Mouse (Mus musculus) layer of hippocampus, adult 2 months (tissue): Measurements from ENCODE around the gene Otop3. TPM values are rescaled to one million over a fixed set of nuclear protein-coding genes. Genes with fewer than 3 reads are reported as not detected.

Experiments used
- DNase-seq, 2 experiments: peaks; one replicate each; pipeline ENCODE4 v3.0.0; 2022; ENCODE audit warnings: low spot score in 2 of 2
- H3K27ac ChIP-seq: fragments of 200-600 bp; 2 replicates; pipeline ENCODE4 v1.8.1; 2022
- H3K4me3 ChIP-seq: fragments of 200-600 bp; 2 replicates; pipeline ENCODE4 v1.8.1; 2022; ENCODE audit warnings: mild to moderate bottlenecking
- CTCF ChIP-seq: fragments of 200-600 bp; conservative IDR thresholded peaks from 2 replicates; pipeline ENCODE4 v1.8.1; 2022; ENCODE audit warnings: antibody characterized with exemption, mild to moderate bottlenecking, moderate library complexity
- total RNA-seq, 2 experiments: library from RNA; stranded (reverse); gene quantifications; 2 replicates each; pipeline ENCODE4 v1.2.3; 2021

The Otop3 gene
- total RNA-seq, 2 experiments from 2014 or later, result 0.20 TPM; not detected in 1

DNA sequence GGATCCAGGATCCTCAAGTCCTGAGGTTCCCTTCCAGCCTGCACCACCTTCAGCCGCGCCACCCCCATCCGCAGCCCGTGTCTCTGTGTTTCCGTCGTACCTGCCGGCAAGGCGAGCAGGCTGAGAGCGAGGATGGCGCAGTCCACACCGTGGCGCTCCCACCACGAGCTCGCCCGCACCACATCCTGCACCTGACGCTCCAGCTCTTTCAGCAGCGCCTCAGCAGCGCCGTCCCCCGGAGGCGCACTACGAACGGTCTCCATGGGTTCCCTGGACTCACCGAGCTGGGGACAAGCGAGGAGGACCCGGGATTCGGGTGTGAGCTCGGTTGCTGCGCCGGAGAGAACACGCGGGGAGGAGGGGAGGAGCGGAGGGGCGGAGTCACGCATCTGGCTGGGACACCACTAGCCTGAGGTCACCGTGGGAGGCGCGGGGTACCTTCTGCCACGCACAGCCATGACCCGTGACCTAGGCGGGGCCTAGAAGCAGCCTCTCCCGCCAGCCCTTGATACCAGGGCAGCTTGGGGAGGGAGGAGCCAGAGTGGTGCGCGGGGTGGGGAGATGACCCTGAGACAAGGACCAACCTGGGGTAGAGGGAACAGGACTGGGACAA lies 37.2 kb upstream of the Otop3 start, which contains the start of gene Fads6:
TSS of gene Fads6 (minus strand) at position 450 of the 613 bp plus-strand sequence.
- DNase-seq, result peak; percentile 66 to 72
- Histone ChIP-seq H3K27ac (peak within 1 kb of the TSS; percentile 75), H3K4me3 (peak within 1 kb of the TSS; percentile 70)
- TF ChIP-seq CTCF, result peak; percentile 67

- no peak overlapping the region for H3K4me3 ChIP-seq
- TF ChIP-seq CTCF, result no peak
- H3K27ac ChIP-seq, result peak overlapping the region; percentile 75; the same call in 1 of the 2 replicates
- no peak for DNase-seq
Measured at GRCm38 (mm10) chr11:115298160-115298559, 36.4 kb upstream of the Otop3 start.

GRCm38 (mm10) chr11:115300745-115301144 lies 33.8 kb upstream of the Otop3 start:
- TF ChIP-seq CTCF, result no peak
- H3K27ac ChIP-seq, result no peak overlapping the region
- no peak overlapping the region for H3K4me3 ChIP-seq
- no peak for DNase-seq

DNA sequence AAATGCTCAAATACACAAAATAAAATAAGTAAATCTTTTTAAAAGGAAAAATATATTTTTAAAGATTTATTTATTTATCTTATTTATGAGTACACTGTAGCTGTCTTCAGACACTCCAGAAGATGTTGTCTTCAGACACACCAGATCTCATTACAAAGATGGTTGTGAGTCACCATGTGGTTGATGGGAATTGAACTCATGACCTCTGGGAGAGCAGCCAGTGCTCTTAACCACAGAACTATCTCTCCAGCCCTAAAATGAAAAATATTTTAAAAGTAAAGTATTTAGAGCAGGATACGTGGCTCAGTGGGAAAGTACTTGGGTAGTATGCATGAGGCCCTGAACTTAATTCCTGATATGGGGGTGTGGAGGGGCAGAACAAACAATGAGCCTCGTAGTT lies 33.2 kb upstream of the Otop3 start:
- Histone ChIP-seq H3K27ac (no peak overlapping the region), H3K4me3 (no peak overlapping the region)
- TF ChIP-seq CTCF, result no peak
- no peak for DNase-seq

DNA sequence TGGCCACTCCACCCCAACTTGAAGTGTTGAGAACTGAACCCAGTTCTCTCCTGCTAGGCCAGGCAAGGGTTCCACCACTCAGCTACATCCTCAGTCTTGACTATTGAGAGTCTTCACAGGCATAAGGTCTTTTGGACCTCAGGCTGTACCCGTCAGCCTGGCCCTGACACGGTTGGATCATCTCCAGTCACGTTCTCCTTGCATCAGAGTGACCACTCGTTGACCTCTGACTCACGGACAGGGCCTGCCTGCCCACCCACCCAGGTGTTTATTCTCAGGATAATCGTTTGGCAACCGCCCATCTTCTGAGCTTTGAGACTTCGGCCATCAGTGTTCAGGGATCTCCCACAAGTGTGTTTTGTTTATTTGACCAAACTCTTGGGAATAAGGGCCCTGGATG lies 31.4 kb upstream of the Otop3 start:
- TF ChIP-seq CTCF, result no peak
- no peak for DNase-seq
- Histone ChIP-seq H3K27ac (no peak overlapping the region), H3K4me3 (no peak overlapping the region)

DNA sequence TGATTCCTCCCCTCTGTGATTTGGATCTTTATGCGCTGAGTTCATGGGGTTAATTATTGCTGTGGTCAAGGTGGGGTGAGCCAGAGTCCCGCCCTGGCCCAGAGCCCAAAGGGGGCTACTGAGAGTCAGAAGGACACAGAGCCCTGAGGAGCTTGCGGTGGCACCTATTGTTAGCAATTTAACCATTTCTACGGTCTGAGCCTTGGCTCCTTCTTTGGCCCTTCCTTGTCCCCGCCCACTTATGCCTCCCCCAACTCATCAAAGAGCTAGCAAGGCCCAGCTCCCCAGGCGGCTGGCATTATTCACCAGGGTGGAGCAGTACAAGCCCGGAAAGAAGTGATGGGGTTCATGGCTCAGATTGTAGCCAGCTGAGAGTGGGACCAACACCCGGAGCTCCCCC lies 27.7 kb upstream of the Otop3 start, which contains the start of gene Otop2:
TSS of gene Otop2 (plus strand) at position 301 of the 400 bp plus-strand sequence.
- Histone ChIP-seq H3K4me3 (no peak within 1 kb of the TSS), H3K27ac (no peak within 1 kb of the TSS)
- DNase-seq, result no peak
- no peak for TF ChIP-seq CTCF

- H3K27ac ChIP-seq, result no peak overlapping the region
- no peak for DNase-seq
- no peak overlapping the region for H3K4me3 ChIP-seq
- TF ChIP-seq CTCF, result no peak
Measured at GRCm38 (mm10) chr11:115308781-115309180, 25.8 kb upstream of the Otop3 start.

DNA sequence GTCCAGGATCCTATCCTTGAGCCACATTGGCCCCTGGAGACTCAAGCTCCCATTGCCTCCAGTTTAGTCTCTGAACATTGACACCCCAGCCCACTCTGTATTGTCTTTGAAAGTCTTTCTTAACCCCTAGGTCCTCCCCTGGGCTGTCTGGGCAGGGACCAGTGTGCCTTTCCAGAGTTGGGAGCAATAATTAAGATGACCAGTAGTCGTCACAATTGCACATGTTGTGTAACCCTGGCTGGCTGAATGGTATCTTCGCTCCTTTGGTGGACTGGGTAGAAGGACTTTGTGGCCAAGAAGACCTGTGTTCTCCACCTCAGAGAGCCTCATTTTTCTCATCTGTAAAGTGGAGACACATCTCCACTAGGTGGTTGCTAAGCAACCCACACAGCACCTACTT lies 20.3 kb upstream of the Otop3 start:
- Histone ChIP-seq H3K27ac (no peak overlapping the region), H3K4me3 (no peak overlapping the region)
- no peak for DNase-seq
- peak; percentile 59 for TF ChIP-seq CTCF

DNA sequence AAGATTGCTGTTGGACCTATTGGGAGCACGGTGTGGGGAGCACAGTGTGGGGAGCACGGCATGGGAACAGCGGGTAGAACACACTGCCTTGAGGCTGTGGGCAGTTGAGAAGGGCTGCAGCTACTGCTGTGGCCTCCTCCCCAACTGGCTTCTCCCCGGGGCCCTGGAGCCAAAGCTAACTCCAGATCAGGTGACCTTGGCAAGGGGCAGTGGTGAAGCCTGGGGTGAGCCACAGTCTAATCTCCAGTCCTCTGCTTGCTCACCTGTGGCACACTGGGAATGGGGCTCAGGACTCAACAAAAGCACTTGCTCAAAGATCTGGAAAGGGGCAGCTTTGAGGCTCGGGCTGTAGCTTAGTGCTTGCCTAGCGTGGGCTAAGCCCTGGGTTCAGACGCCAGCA lies 17.3 kb upstream of the Otop3 start:
- no peak for TF ChIP-seq CTCF
- no peak overlapping the region for H3K4me3 ChIP-seq
- H3K27ac ChIP-seq, result no peak overlapping the region
- no peak for DNase-seq

GRCm38 (mm10) chr11:115318245-115319027 lies 16.1 kb upstream of the Otop3 start:
- DNase-seq, result no peak
- no peak overlapping the region for H3K27ac ChIP-seq
- no peak overlapping the region for H3K4me3 ChIP-seq
- no peak for TF ChIP-seq CTCF

DNA sequence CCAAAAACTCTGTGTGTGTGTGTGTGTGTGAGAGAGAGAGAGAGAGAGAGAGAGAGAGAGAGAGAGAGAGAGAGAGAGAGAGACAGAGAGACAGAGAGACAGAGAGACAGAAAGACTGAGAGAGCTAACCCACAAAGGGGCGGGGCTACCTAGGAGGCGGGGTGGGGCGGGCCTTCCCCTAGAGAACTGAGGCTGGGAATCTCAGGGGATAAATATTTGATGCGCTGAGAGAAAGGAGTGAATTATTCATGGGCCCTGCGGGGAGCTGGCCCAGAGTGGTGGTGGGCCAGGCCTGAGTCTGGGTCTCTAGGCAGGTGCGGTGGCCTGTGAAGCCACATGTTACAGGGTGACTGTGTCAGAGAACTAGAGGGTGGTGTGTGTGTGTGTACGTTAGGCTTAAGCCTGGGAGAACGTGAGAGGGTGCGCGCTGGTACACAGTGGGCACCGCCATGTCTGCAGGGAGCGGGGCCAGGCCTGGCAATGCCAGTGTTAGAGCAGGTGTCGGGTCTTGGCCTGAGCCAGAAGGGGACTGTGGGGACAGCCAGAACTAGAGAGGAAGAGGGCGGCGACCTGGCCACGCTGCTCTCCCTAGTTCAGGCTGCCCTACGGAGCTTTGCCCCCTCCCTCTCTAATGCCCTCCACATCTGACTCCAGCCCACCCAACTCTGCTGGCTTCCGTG lies 14.7 kb upstream of the Otop3 start:
- H3K27ac ChIP-seq, result no peak overlapping the region
- no peak for TF ChIP-seq CTCF
- DNase-seq, result no peak
- no peak overlapping the region for H3K4me3 ChIP-seq

DNA sequence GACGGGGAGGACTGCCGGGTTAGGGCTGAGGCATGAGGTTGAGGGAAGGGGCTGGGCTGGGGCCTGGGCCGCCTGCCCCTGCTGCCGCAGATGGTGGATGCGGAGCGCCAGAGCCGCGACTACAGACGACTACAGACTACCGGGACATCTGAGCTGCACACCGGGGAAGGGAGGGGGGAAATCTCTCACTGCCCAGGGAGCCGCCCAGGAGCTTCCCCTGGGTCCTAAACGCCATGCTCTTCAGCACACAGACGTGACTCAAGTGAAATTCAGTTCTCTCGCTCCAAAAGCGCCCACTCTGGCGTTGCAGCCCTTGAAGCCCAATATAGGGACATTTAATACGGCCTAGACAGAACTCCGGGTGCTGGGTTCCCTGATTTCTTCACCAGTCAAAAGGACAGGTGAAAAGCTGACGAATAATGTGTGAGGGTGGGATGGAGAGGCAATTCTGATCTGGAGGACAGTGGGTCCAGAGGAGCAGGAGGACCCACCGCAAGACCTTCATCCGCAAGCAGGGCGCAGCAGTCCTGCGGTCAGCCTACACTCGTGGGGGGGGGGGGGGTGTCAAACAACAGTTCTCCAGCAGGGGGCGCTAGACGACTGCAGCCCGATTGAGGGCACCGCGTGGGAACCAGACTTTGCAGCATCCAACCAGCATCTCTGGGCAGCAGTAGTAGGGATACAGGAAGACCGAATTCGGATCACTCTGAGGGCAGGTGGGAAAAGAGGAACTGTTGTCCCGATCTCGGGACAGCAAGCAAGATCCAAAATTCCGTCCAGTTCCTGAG lies 12.4 kb upstream of the Otop3 start, which contains the start of gene Ush1g:
TSS of gene Ush1g (minus strand) at position 136 of the 788 bp plus-strand sequence.
- Histone ChIP-seq H3K27ac (no peak within 1 kb of the TSS), H3K4me3 (peak within 1 kb of the TSS; percentile 31; the same call in 1 of the 2 replicates)
- peak in 1 of 2 experiments; percentile 51 for DNase-seq
- TF ChIP-seq CTCF, result peak; percentile 87
